Comparison of ENCODE assay signal across 22 mouse cellular contexts in genomic region chr10:37170878-37171277, GRCm38 (mm10). TPM values are rescaled to one million over a fixed set of nuclear protein-coding genes. Genes with fewer than 3 reads are reported as not detected.
DNase-seq lines count a peak whose midpoint lies in the region; ATAC-seq and TF ChIP-seq lines count a peak whose summit lies in the region.
"Had no signal": no experiment of that assay in that cellular context is flagged by ENCODE, and none has a peak within 500 bp of the region (broad histone marks: within the 10 kb centered on the region; RNA-seq: fewer than 3 reads in every experiment).

No protein-coding gene starts in this region.

- H3K4me2 ChIP-seq in heart, embryonic 12.5 days, result no peak overlapping the region
- H3K4me2 ChIP-seq: heart, embryonic 15.5 days; limb, embryonic 12.5 days; liver, embryonic 11.5 days had no signal

- no peak for DNase-seq in heart, adult 2 months
- no peak for DNase-seq in layer of hippocampus, adult 2 months (ENCODE audit: low spot score in 2 of 2)
- DNase-seq in layer of hippocampus, postnatal 25 days (ENCODE audit: extremely low spot score in 1 of 2, low spot score in 1 of 2), result no peak
- DNase-seq in NIH3T3 (ENCODE audit: low read depth), result peak; percentile 42
- peak; percentile 30 for DNase-seq in ZHBTc4 (ENCODE audit: low read depth, low spot score)
- DNase-seq: adrenal gland, postnatal 25 days; cerebellum, adult 11 months; cerebellum, adult 9-11 months; kidney, adult 9 months; kidney, postnatal 14 days; layer of hippocampus, postnatal 36 days; liver, postnatal 0 days; thymus, postnatal 25 days had no signal

- no peaks in the 10 kb centered on the region for H3K27me3 ChIP-seq in heart, adult 2 months (ENCODE audit: control insufficient read depth, insufficient read depth, low read length)
- H3K27me3 ChIP-seq in heart, embryonic 12.5 days (replicated peaks), result no peaks in the 10 kb centered on the region
- H3K27me3 ChIP-seq: heart, embryonic 15.5 days; limb, embryonic 12.5 days had no signal

- no peaks in the 10 kb centered on the region for H3K36me3 ChIP-seq in heart, adult 2 months (ENCODE audit: control insufficient read depth, insufficient read depth, low read length)
- no peaks in the 10 kb centered on the region for H3K36me3 ChIP-seq in heart, embryonic 12.5 days
- H3K36me3 ChIP-seq: forebrain, embryonic 10.5 days; heart, embryonic 15.5 days; limb, embryonic 12.5 days had no signal

- WGBS in heart, adult 2 months, result 79% methylated on average over 4 of the region's 4 CpGs
- WGBS in heart, embryonic 12.5 days, result 73% methylated on average over 4 of the region's 4 CpGs

- H3K79me2 ChIP-seq in heart, adult 2 months (replicated peaks; ENCODE audit: control insufficient read depth, insufficient read depth, low read length), result no peaks in the 10 kb centered on the region

- no peak overlapping the region for H3K9ac ChIP-seq in heart, adult 2 months (ENCODE audit: low read depth, low read length)
- no peak overlapping the region for H3K9ac ChIP-seq in heart, embryonic 12.5 days
- H3K9ac ChIP-seq: heart, embryonic 15.5 days; limb, embryonic 12.5 days; liver, postnatal 0 days had no signal

- no peak for ATAC-seq in heart, embryonic 12.5 days (ENCODE audit: insufficient number of reproducible peaks, low FRiP score)
- no peak for ATAC-seq in cerebellum, adult (ENCODE audit: insufficient number of reproducible peaks, low FRiP score, low TSS enrichment)
- ATAC-seq: intestine, embryonic 16.5 days; liver, postnatal 0 days; lung, postnatal 0 days had no signal

- intact Hi-C loops in heart, adult 2 months (cut with DNase I), result no loop called here

- H3K4me1 ChIP-seq in heart, adult 2 months (ENCODE audit: control insufficient read depth, insufficient read depth, low read length), result peaks cover 3% of the 10 kb centered on the region
- no peaks in the 10 kb centered on the region for H3K4me1 ChIP-seq in heart, embryonic 12.5 days (replicated peaks)
- H3K4me1 ChIP-seq: heart, embryonic 15.5 days had no signal

- TF ChIP-seq POLR2A in heart, adult 2 months (IDR thresholded peaks at IDR 0.05; ENCODE audit: insufficient read depth, low read depth, low read length), result no peak

- H3K27ac ChIP-seq in heart, adult 2 months, result peak overlapping the region; percentile 63
- no peak overlapping the region for H3K27ac ChIP-seq in heart, embryonic 12.5 days (ENCODE audit: poor library complexity, severe bottlenecking)
- H3K27ac ChIP-seq in layer of hippocampus, adult 2 months, result 0 out of 2 replicates have a peak overlapping the region, but pooled peaks have one; percentile 6
- H3K27ac ChIP-seq: forebrain, embryonic 10.5 days; heart, embryonic 15.5 days; limb, embryonic 12.5 days; macrophage had no signal

- TF ChIP-seq EP300 in heart, adult 2 months (IDR thresholded peaks at IDR 0.05; ENCODE audit: insufficient read depth, low read depth, low read length), result no peak

- TF ChIP-seq CTCF in heart, adult 2 months (IDR thresholded peaks at IDR 0.05), result no peak
- TF ChIP-seq CTCF in layer of hippocampus, adult 2 months (conservative IDR thresholded peaks at IDR 0.05), result no peak

- H3K4me3 ChIP-seq in heart, adult 2 months, result no peak overlapping the region
- H3K4me3 ChIP-seq in heart, embryonic 12.5 days, result no peak overlapping the region
- H3K4me3 ChIP-seq in layer of hippocampus, adult 2 months, result no peak overlapping the region
- H3K4me3 ChIP-seq: forebrain, embryonic 10.5 days; heart, embryonic 15.5 days; limb, embryonic 12.5 days had no signal

- peaks cover 4% of the 10 kb centered on the region for H3K9me3 ChIP-seq in heart, embryonic 12.5 days (replicated peaks)
- H3K9me3 ChIP-seq: forebrain, embryonic 10.5 days; heart, embryonic 15.5 days had no signal

RNA-seq across cellular contexts. Expression of gene Marcks, which starts 32.2 kb away (rescaled TPM):
- total RNA-seq in heart, adult 2 months (2021), result 10 to 100 TPM; 26.3 to 32.7 TPM
- 9.7 and 15.8 TPM in 2 replicates for polyA plus RNA-seq in heart, adult 2 months (2012; rRNA removed)
- 79.0 and 81.4 TPM in 2 replicates for polyA plus RNA-seq in heart, embryonic 12.5 days (2016; fragmentation: Nextera tagmentation; extraction: Ambion mirVana)
- 10 to 100 TPM; 92.0 to 98.1 TPM for total RNA-seq in layer of hippocampus, adult 2 months (2021)
- 100 to 1,000 TPM; 130 to 131 TPM for total RNA-seq in layer of hippocampus, postnatal 25 days (2021)

Comparison
In these comparisons a context has a peak if more than half of its experiments do, and no peak if none do; other contexts are left out.
1. DNase-seq: peak in NIH3T3 (single experiment) and ZHBTc4 (single experiment); none in heart, adult 2 months (0 of 2), layer of hippocampus, adult 2 months (0 of 2) and layer of hippocampus, postnatal 25 days (0 of 2).